Mouse (Mus musculus) spleen, postnatal 4 days (tissue): ENCODE results near the gene Kctd13.

ENCODE experiments used
- DNase-seq, 2 experiments: peaks; one replicate each; pipeline ENCODE4 v3.0.0; 2022; ENCODE audit warnings: low spot score in 2 of 2

Kctd13 gene

DNA sequence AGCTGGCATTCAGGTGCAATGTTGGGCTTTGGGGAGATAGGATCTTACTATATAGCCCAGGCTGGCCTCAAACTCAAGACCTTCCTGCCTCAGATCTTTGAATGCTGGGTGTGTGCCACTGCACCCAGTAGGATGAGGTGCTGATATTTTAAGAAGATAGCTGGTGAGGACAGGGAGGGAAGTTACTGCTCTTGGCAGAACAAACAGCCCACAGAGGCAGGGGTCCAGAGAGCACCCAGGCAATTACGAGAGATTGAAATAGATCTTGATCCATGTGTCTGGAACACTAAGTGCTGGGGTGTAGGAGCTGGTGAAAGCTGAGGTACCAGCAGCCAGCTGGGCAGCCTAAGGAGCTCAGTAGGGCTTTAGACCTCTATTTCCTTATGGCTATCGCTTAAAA, 52.9 kb downstream of the Kctd13 start:
- no peak for DNase-seq

DNA sequence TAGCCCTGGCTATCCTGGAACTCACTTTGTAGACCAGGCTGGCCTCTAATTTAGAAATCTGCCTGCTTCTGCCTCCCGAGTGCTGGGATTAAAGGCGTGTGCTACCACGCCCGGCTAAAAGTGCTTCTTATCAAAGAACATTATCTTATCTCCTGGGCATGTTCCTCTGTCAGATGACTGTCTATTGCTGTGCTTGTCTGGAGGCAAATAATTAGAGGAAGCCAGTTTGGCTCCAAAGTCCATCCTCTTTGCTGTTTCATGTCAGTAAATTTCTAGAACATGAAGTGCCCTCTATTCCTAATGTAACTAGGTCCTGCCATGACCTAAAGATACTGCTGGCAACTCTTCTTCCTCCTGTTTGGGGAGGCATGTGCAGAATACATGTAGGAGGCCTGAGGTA, 53.4 kb downstream of the Kctd13 start:
- no peak for DNase-seq

DNA sequence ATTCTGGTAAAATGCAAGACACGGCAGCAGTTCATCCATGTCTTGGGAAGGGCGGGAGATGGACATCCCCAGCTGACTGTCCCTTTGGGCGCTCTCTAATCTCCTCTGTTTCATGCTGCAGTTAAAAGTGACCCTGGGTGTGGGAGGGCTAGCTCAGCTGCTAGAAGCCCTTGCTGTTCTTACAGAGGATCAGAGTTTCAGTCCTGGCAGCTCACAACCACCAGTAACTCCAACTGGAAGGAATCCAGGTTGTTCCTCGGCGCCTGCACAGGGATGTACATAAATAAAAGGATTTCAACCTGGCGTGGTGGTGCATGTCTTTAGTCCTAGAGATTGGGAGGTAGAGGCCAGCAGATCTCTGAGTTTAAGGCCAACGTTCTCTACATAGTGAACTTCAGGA, 54.4 kb downstream of the Kctd13 start:
- DNase-seq: no peak

DNA sequence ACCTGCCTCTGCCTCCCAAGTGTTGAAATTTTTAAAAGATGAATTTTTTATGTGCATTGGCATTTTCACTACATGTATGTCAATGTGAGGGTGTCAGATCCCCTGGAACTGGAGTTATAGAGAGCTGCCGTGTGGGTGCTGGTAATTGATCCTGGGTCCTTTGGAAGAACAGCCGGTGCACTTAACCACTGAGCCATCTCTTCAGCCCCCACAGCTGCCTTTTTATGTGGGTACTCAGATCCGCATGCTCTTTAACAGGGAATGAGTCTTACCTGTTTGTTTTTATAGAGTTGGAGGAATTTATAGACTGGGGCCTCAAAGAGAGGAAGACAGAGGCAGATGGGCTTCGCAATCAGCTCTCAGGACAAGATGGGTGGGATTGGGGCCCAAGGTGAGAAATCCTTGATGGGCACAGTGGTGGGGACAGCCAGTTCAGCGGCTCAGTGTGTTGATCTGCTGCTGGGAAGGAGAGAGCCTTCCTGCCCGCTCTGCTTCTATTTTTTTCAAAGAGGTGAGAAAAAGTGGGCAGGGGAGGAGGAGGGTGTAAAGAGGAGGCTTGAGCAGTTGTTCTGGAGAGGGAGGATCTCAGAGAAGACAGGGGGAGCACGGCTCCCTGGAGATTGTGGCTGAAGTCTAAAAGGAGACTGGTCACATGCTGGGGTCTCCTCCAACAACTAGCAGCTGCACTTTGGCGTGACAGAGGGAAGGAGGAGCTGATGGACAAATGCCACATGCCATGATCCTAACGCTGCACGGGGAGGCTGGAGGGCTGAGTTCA, 56.2 kb downstream of the Kctd13 start:
- no peak for DNase-seq

DNA sequence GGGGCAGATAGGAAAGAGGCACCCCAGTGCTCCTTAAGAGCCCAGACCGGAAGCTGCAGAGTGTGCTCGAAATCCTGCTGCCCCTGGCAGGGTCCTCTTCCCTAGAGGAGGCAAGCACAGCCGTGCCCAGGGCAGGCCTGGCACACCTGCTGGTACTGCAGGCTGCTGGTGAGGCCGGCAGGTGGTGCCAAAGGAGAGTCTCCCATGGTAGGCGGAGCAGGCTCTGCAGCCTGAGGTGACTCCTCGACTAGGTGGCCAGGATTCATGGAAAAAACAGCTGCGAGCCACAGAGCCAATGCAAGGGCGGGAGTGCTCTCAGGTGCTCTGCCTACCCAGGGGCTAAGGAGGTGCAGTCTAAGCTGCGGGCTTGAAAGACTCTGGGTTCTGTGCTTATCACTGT, 57.6 kb downstream of the Kctd13 start:
- DNase-seq: no peak

DNA sequence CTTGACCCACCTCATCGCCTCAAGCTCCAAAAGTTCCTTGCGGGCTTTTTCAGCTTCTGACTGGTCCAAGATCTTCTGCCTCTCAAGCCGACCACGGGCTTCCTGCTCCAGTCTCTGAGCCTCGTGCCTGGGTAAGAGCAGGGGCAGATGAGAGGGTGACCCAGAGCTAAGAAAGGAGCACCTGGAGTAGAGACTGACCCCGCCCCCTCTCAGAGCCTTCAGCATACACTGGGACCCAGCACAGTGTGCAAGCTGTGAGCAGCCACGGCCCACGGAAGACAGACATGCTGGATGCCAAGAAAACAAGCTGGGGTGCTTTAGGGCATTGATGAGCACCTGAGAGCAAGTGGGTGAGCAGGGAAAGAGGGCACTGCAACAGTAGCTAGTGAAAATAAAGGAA, 60.1 kb downstream of the Kctd13 start:
- DNase-seq: no peak
